9 mouse cellular contexts compared by ENCODE assay signal in genomic region chr8:58911677-58912076, GRCm38 (mm10). TPM values are rescaled to one million over a fixed set of nuclear protein-coding genes. Genes with fewer than 3 reads are reported as not detected.
A peak's percentile ranks its signal among the peaks of the same experiment; 100 is the strongest.
DNase-seq lines count a peak whose midpoint lies in the region; ATAC-seq and TF ChIP-seq lines count a peak whose summit lies in the region.
"Had no signal": no experiment of that assay in that cellular context is flagged by ENCODE, and none has a peak within 500 bp of the region (broad histone marks: within the 10 kb centered on the region; RNA-seq: fewer than 3 reads in every experiment).

Gene BC030500 (plus strand): TSS chr8:58911755.

- ATAC-seq in hindbrain, embryonic 11.5 days (ENCODE audit: low FRiP score): peak; percentile 21; the same call in 1 of the 2 replicates

- H3K9me3 ChIP-seq in hindbrain, embryonic 11.5 days (ENCODE audit: control insufficient read depth, low read length): no peaks in the 10 kb centered on the region
- H3K9me3 ChIP-seq in midbrain, embryonic 10.5 days (replicated peaks): no peaks in the 10 kb centered on the region

- peak within 1 kb of the TSS; percentile 93 for H3K4me2 ChIP-seq in hindbrain, embryonic 11.5 days (replicated peaks; ENCODE audit: low read depth, low read length)

- no peaks in the 10 kb centered on the region for H3K36me3 ChIP-seq in hindbrain, embryonic 11.5 days (ENCODE audit: control insufficient read depth, insufficient read depth, low read length)
- H3K36me3 ChIP-seq in midbrain, embryonic 10.5 days: no peaks in the 10 kb centered on the region

- peak within 1 kb of the TSS; percentile 84 for H3K27ac ChIP-seq in layer of hippocampus, adult 2 months
- H3K27ac ChIP-seq in hindbrain, embryonic 11.5 days (ENCODE audit: low read depth, low read length): no peak within 1 kb of the TSS
- peak within 1 kb of the TSS; percentile 76 for H3K27ac ChIP-seq in midbrain, embryonic 10.5 days (replicated peaks)

- H3K27me3 ChIP-seq in hindbrain, embryonic 11.5 days (ENCODE audit: control insufficient read depth, insufficient read depth, low read length): peaks cover 3% of the 10 kb centered on the region; the same call in 1 of the 2 replicates
- H3K27me3 ChIP-seq in midbrain, embryonic 10.5 days (ENCODE audit: low read depth, poor library complexity, severe bottlenecking): peaks cover 33% of the 10 kb centered on the region

- no peak for TF ChIP-seq CTCF in layer of hippocampus, adult 2 months (conservative IDR thresholded peaks at IDR 0.05)

- DNase-seq in layer of hippocampus, adult 2 months (ENCODE audit: low spot score in 2 of 2): no peak
- no peak for DNase-seq in layer of hippocampus, adult 11-12 months (ENCODE audit: low spot score)
- peak; percentile 4 for DNase-seq in embryo, embryonic 11.5 days (ENCODE audit: low read depth, low spot score)
- DNase-seq in hindbrain, embryonic 11.5 days (ENCODE audit: low spot score): no peak
- no peak for DNase-seq in midbrain, embryonic 10.5 days (ENCODE audit: low spot score)
- DNase-seq in thymus, postnatal 36 days: no peak
- DNase-seq in frontal cortex, postnatal 10 days (ENCODE audit: low spot score in 2 of 2): no peak
- DNase-seq in spleen, adult 12 weeks (ENCODE audit: low spot score): no peak
- DNase-seq: adrenal gland, adult 2 months had no signal

- peak within 1 kb of the TSS; percentile 61 for H3K9ac ChIP-seq in hindbrain, embryonic 11.5 days (ENCODE audit: low read depth, low read length)

- peak within 1 kb of the TSS; percentile 75 for H3K4me3 ChIP-seq in layer of hippocampus, adult 2 months
- H3K4me3 ChIP-seq in hindbrain, embryonic 11.5 days (ENCODE audit: low read depth, low read length): peak within 1 kb of the TSS; percentile 60
- peak within 1 kb of the TSS; percentile 76 for H3K4me3 ChIP-seq in midbrain, embryonic 10.5 days

- 6% methylated on average over 14 of the region's 14 CpGs for WGBS in hindbrain, embryonic 11.5 days
- WGBS in midbrain, embryonic 10.5 days: 10% methylated on average over 14 of the region's 14 CpGs

- no peaks in the 10 kb centered on the region for H3K4me1 ChIP-seq in hindbrain, embryonic 11.5 days (replicated peaks; ENCODE audit: control insufficient read depth, insufficient read depth, low read length)
- H3K4me1 ChIP-seq in midbrain, embryonic 10.5 days: peaks cover 25% of the 10 kb centered on the region

RNA-seq across cellular contexts. Expression of gene BC030500, which starts in this region (rescaled TPM):
- 10 to 100 TPM; 18.6 to 18.7 TPM for total RNA-seq in layer of hippocampus, adult 2 months (2021)
- polyA plus RNA-seq in hindbrain, embryonic 11.5 days (2014; fragmentation: Nextera tagmentation; extraction: Ambion mirVana): 1.4 and 1.7 TPM in 2 replicates
- 0.56 and 1.4 TPM in 2 replicates for polyA plus RNA-seq in midbrain, embryonic 10.5 days (2016; fragmentation: Nextera tagmentation; extraction: Ambion mirVana)
